Mouse (Mus musculus): ENCODE data around the gene Sall4. TPM values are rescaled to one million over a fixed set of nuclear protein-coding genes. Genes with fewer than 3 reads are reported as not detected.

Gene Sall4
- total and polyA plus RNA-seq, 2 experiments from 2014 or later, result 0.54 to 0.60 TPM

GRCm38 (mm10) chr2:168702266-168702665, 65.5 kb downstream of the Sall4 start:
- no peaks in the 10 kb centered on the region for H3K9me3 ChIP-seq (ENCODE audit: low read length)
- no peaks in the 10 kb centered on the region for H3K4me1 ChIP-seq (ENCODE audit: insufficient read depth, low read length)
- H3K27ac ChIP-seq (ENCODE audit: low read depth, low read length), result peak overlapping the region; percentile 47
- no peak overlapping the region for H3K9ac ChIP-seq (replicated peaks; ENCODE audit: low read length, poor library complexity, severe bottlenecking)
- H3K4me3 ChIP-seq (ENCODE audit: low read depth, low read length), result no peak overlapping the region
- peaks cover 36% of the 10 kb centered on the region for H3K36me3 ChIP-seq (ENCODE audit: insufficient read depth, low read length)
- TF ChIP-seq CTCF (IDR thresholded peaks at IDR 0.05), result no peak
- peak; percentile 83 for DNase-seq (ENCODE audit: low spot score)
- 20% methylated on average over 13 of the region's 13 CpGs for WGBS
- no peak overlapping the region for H3K4me2 ChIP-seq (ENCODE audit: low read depth, low read length, poor library complexity, severe bottlenecking)
- no peak for ATAC-seq (ENCODE audit: low FRiP score)
- no peaks in the 10 kb centered on the region for H3K27me3 ChIP-seq (ENCODE audit: insufficient read depth, low read length)

Other genes starting within 250 kb of the Sall4 start
- 5.1 and 6.4 TPM in 2 replicates for gene Nfatc2, start 166.3 kb downstream of the Sall4 start, total RNA-seq (2014; rRNA removed)
- gene Nfatc2, start 166.3 kb downstream of the Sall4 start, polyA plus RNA-seq (2015; fragmentation: Nextera tagmentation; extraction: Ambion mirVana), result 7.3 and 8.2 TPM in 2 replicates
- 600 and 607 TPM in 2 replicates for gene Atp9a, start 25.5 kb downstream of the Sall4 start, total RNA-seq (2014; rRNA removed)
- 159 and 163 TPM in 2 replicates for gene Atp9a, start 25.5 kb downstream of the Sall4 start, polyA plus RNA-seq (2015; fragmentation: Nextera tagmentation; extraction: Ambion mirVana)
- 37.9 and 57.7 TPM in 2 replicates for gene Zfp64, start 187.6 kb upstream of the Sall4 start, total RNA-seq (2014; rRNA removed)
- 33.5 and 34.2 TPM in 2 replicates for gene Zfp64, start 187.6 kb upstream of the Sall4 start, polyA plus RNA-seq (2015; fragmentation: Nextera tagmentation; extraction: Ambion mirVana)